Mouse (Mus musculus) heart, postnatal 10 days (tissue): ENCODE measurements at regions not wholly inside any gene's neighbourhood (a gene's known extent, or its start where the extent isn't known, plus 50 kb on each side); places are given as distances from the start of the nearest gene placed in this dataset.

Source experiments
- DNase-seq, 2 experiments: peaks; one replicate each; pipeline ENCODE4 v3.0.0; 2021
- intact Hi-C: fragments of 180-260 bp; cut with DNase I; formaldehyde crosslinking; loops from one replicate; pipeline ENCODE4 v1.15.1; 2025

DNA sequence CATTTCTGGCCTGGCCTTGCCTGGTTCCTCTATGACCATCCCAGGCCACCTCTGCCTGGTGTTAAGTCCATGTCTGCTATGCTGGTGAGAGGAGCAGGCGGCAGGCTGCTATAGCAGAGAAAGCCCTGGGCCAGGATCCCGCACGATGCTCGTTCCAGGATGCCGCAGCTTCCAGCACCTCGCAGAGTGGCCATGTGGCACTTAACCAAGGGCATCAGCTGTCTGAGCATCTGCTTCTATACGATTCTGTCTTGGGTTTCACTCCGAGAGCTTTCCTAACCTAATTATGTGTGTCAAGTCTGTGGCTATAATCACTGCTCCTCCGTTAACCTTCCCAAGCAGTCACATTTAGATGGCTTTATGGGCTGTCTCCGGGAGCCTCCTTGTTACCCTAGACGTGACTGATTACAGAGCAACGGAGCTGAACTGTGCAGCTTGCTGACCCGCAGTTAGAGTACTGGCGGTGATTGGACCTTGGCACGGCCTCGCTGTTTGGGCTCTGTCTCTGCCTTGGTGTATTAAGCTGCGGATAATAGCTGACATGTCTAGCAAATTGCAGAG is 64.4 kb downstream of the Ackr3 start:
- DNase-seq, result no peak
- intact Hi-C loops, result no loop called here

DNA sequence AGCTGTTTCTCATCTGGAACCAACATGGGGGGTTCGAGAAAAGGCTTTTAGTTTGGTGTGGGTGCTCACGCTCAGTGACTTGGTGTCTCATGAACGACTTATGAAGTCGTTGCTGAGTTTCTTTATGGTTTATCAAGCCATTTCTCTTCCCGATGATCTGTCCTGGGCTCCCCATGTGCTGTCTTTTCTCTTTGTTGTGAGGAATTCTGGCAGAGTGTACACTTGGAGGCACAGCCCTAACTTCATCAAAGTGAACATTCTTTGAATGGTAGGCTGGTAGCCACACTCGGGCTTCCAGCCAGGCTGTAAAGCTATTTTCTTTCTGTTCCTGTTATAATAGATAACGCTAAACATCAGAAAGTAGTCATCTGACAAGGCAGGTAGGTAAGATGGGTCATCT is 65.2 kb downstream of the Ackr3 start:
- no peak for DNase-seq

DNA sequence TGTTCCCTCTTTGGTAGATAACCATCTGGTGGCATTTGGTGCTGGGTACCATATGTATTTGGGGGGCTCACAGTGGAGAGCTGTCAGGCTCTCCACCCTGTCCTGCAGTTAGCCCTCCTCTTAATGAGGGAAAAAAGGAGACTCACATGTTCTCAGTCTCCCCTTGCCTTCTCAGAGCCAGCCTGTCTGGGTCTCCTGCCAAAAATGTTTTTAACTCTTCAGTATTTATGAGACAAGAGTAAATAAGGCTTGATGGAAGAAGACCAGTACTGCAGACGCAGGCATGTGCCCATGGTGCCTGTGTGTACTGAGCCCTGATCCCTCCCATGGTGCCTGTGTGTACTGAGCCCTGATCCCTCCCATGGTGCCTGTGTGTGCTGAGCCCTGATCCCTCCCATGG is 66.1 kb downstream of the Ackr3 start:
- intact Hi-C loops, result no loop called here
- no peak for DNase-seq

More for the DNA sequence above, 65.2 kb downstream of the Ackr3 start:
- intact Hi-C loops, result no loop called here

DNA sequence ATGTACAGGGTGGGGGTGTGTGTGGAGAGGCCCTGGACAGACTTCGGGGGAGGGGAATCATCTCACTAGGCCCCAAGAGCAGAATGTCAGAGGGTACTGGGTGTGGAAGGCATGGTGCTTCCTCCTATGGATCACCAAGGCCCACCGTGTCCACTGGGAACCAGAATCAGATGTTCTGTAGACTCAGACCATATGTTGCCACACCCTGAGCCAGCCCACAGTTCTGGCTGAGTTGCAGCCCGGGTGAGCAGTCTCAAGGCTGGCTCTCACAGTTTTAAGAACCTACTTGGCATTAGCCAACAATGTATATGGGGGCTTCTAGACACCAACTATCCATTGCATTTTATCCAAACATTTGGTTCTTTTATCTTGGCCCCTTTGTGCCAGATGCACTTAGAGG is 67.5 kb downstream of the Ackr3 start:
- intact Hi-C loops, result no loop called here
- no peak for DNase-seq

DNA sequence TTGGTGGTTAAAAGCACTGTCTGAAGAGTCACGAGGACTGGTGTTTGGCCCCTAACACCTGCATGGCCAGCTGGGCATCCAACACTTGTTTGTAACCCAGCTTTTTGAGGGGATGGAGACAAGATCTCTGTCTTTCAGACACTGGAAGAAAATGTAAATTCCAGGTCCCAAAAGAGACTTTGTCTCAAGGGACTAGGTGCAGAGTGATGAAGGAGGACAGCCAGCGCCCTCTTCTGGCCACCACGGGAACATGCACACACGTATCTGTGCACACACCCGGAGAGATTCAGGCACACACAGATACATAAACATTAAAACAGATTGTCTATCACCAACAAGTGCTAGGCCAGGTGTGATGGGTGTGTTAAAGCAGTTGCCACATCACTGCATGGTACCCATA is 68.6 kb downstream of the Ackr3 start:
- intact Hi-C loops, result no loop called here
- no peak for DNase-seq

DNA sequence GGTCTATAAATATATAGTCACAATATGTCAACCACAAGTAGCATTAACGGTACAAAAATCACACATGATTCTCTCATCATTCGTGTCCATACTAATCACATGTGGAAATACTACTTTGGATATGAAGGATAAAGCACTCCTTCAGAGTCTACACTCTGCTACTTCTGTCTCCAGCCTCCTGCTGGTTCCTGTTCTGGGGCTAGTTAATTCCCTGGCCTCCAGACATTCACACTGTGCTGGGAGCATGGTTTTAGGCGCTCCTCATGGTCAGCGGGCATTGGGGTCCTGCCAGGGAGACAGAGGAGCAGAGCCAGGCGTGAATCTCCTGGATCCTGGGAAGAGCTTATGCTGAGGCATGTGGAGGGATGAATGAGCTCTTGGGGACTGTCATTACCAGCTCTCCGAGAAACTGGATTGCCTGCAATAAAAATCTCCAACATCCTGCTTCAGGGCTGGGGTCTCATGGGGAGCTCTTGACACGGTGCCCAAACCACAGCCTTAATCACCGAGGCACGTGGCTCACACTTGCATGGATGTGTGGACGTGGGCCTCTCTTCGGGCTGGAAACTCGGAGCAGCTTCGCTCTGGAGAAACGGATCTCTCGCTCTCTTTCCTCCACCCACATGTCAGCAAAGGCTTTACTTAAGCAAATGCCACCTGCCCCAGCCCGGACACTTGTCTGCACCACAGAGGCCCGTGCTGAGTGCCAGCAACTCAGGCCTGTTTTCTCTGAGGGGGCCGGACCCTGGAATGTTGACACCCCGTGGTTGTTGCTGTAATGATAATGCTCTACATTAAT is 69.2 kb downstream of the Ackr3 start:
- intact Hi-C loops, result no loop called here
- DNase-seq, result no peak

DNA sequence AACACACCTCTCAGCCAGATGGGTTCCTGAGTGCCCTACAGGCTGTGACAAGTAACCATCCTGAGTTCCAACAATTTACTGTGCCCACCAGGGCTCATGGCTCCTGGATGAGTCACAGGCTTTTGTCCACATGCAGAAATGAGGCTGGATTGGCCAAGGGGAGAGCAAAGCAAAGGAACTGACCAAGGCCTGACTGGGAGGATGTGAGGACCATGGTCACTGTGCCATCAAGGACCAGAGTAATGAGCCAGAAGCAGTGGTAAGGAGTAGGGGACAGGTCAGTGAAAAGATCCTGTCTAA is 69.8 kb downstream of the Ackr3 start:
- DNase-seq, result no peak
- intact Hi-C loops, result no loop called here

DNA sequence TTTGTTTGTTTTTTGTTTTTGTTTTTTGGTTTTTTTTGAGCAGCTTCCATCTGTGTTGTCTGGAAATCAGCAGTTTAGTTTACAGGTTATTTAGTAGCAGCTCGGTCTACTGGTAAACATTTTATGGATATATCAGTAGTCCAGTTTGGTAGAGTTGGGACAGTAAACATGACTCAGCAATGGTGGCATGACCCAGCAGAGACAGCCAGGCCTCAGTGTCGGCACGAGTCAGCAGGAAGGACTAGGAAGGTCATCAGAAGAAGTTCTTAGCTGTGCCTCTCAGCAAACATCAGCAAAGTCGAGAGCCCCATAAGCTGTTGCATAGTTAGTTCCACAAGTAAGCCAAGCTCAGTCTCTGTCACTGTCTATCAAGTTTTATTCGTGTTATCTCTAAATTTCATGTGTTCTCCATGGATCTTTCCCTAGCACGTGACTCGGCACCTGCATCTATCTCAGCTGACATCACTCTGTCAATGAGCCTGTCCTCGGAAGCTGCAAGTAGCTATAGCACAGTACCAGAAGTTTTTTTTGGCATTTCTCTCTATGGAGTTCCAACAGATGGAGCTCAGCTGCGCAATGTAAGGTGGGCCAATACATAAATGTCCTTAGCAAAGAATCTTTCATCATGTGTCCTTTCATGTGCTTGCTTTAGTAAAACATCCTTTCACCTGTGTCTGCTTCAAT is 71.3 kb downstream of the Ackr3 start:
- intact Hi-C loops, result no loop called here
- no peak for DNase-seq

DNA sequence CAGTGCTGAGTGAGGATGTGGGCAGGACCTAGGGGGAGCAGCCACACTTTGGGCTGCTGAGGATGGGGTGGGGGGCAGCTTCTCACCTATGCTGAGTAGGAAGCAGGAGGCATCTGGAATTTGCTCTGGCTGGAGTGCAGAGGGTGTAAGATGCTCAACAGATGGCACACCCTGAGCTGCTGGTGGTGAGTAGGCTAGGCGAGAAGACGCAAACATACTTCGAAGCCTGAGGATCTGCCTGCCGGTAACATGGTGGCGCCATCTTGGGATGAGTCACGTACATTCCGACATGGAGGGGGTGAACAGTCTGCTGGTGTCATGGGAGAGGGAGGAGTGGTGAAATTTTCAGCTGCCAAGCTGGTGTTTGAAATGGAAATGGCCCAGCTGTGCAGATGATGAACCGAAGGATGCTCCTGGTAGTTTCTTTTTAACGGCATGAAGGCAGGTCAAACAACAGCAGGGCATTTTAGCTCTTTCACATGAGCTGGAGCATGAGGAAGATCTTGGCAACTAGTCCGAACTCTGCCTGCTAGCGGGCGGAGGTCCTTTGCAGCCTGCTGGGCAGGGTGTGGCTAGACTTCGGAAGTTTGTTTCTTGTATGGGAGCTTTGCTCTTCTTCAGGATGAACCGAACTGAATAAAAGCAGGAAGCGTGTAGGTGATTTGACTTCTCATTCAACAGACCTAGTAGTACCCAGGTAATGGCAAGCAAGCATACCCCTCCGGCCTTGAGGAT is 72.2 kb downstream of the Ackr3 start:
- DNase-seq, result no peak
- intact Hi-C loops, result no loop called here

DNA sequence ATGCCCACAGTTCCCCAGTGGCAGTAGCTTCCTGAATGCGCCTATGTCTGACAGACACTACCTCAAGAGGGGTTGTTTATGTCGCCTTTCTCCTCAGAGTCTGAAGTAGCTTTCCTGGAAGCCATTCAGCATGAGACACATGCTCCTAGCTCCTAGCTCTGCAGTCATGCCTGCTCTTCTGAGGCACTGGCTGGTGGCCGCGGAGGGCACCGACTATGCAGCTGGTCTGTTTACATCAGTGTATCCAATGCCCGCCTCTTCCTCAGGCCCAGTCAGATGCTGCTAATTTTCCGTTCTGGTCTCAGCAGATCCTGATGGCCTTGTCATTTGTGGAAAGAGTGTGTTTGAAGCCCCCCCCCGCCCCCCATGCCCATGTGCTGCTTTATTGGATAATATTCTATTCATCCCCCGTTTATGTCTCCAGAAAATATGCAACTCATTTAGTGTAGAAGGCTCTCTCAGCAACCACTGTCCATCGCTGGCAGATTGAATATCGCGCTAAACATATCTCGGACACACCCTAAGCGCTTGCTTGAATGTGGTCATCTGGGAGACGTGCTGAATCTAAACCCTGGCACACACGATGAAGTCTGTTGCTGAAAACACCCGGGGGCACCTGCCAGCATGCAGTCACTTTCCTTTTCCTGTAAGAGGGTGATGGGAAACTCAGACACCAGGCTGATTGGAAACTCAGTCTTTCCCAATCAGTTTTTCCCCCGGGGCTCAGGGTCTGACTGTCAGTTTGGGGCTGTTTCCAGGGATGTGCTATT is 73.9 kb downstream of the Ackr3 start:
- DNase-seq, result no peak
- intact Hi-C loops, result no loop called here

DNA sequence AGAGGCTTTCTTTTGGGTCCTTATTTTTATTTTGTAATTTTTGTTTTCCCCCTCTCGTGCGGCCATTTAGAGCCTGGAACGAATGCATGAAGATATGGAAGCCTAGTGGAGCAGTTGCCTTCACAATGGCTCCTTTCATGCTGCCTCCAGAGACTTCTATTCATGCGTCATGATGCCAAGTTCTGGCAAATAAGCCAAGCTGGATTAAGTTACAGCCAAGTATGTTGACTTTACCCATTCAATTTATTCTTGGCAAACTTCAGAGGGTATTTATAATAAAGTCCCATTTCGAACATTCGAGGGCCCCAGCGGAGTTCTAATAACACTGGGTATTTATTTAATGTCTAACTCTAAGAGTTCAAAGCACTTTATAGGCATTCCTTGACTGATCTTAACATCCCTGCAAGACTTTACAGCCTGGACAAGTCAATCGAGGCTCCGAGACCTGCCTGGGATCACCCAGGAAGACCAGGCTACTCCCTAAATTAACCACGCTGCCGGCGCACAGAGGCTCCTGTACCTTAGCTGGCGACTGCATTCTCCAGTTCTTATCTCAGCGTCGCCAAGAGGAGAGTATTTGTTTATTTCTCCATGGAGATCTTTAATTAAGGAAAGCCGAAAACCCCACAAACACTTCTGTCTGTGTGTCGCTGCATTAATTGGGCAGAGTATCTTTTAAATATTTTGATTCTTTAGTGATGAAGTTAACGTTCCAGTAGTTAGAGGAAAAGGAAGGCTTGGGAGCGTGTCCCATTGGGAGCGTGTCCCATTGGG is 75.5 kb downstream of the Ackr3 start:
- intact Hi-C loops, result no loop called here
- DNase-seq, result no peak

DNA sequence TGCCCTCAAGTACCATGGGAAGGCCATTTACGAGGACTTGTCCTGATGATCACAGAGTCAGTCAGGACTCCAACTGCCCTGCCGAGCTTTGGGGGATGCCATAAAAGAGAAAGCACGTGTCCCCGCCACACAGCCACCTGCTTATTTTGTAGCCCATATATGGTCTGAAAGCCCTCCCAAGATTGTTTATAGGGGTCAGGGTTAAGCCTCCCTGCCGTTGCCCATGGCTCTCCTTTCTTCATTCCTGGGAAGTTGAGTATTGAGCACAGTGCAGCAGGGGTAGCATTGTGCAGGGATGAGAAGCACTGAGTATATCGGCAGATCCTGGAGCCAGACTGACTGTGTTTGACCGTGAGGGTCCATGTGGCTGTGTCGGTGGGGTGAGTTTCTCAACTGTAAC is 76.4 kb downstream of the Ackr3 start:
- intact Hi-C loops, result no loop called here
- no peak for DNase-seq

DNA sequence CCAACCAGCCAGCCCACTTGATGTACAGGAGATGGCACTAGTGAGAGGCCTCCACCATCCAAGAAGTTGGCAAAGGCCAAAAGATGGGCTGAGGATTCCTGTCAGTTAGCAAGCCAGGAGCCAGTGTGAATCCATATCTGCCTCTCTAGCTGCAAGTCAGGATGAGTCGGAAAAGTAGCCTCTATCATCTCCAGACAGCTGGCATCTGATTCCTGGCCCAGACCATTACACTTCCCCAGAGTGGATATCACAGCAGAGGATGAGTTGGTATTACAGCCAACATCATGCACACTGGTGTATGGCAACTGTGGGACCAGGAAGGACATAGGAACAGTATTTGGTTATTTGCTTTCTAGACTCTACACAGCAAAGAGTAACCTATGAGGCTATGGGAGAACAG is 77.5 kb downstream of the Ackr3 start:
- intact Hi-C loops, result no loop called here
- no peak for DNase-seq

DNA sequence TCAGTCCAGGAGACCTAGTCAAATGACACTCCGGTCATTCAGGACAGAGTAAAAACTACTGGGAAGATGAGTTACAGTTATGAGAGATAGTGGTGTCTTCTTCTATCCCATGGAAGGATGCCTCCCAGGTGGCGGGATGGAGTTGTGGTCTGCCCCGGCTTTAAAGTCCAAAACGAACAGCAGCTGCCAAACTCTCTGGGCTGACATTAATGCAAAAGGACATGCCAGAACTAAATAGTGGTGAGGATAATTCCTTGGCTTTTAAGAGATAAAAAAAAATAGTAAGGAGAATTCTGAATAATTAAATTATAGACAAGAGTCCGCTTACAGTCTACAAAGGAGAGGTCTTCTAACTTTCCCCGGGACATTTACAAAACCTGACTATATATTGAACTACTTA is 78.2 kb downstream of the Ackr3 start:
- DNase-seq, result no peak
- intact Hi-C loops, result no loop called here

DNA sequence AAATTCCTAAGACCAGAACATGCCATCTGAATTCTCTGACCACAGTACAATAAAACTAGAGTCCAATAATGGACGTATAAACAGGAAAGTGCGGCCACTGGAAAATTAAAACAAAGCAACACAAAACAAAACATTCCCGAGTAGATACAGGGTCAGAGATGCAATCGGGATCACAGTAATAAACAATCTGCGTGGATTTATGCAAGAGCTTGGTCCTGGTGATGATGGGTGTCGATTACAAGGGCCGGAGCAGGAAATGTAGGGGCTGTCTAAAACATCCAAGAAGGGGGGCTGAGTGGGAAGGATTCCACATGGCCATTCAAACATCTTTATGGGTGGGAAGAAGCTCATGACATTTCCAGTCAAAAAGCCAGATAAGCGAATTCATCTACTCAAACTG is 78.6 kb downstream of the Ackr3 start:
- intact Hi-C loops, result no loop called here
- no peak for DNase-seq

DNA sequence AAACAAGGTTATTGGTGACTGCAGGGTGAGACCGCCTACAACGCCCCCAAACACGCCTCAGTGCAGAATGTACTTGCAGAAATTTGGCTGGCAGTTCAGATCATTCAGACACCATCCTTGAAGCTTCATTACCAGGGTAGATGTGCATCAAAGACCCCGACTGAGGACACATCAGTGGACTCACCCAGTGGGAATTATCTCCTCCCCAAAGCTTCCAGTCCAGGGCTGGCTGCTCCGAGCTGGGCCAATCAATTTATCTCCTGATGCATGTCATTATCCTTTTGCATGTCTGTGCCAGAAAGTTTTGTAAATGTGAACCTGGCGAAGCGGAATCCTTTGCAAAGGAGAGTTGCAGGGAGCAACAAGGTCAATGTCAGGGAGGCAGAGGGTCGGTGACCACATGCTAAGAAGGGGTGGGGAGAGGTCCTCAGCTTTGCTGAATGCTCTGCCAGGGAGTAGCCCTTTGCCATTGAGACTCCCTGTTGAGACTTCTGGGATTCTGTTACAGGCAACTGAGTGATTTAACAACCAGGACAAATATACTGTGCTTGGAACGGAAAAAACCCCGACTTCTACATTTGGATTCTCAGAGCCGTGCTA is 79.5 kb downstream of the Ackr3 start:
- intact Hi-C loops, result no loop called here
- no peak for DNase-seq

DNA sequence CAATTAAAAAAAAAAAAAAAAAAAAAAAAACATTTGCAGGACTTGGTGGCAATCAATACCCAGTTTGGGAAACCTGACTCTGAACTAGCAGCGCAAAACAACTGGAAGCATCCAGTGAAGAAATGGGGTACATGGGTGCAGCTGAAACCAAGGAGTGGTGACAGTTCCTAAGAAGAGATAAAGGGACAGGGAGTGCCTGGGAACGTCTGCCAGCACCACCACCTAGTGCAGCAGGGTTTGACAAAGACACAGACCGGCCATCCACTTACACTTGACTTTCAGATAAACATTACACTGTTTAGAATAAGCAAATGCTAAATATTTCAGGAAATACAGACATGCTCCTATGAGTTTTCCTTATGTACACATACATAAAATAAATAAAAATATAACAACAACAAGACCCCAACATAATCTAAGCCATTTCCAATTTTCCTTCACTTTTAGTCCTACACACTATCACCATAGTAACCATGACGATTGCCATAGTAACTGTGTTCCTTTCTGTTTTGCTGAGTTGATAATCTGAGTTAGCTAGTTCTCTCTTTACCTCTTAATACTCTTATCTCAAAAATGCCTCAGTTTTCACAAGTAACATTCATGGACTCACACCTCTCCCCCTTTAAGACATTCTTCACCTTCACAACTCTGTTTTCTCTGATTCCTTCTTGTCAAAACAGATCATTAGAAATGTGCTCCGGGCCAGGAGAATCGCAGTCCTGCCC is 80.3 kb downstream of the Ackr3 start:
- intact Hi-C loops, result no loop called here
- DNase-seq, result no peak

DNA sequence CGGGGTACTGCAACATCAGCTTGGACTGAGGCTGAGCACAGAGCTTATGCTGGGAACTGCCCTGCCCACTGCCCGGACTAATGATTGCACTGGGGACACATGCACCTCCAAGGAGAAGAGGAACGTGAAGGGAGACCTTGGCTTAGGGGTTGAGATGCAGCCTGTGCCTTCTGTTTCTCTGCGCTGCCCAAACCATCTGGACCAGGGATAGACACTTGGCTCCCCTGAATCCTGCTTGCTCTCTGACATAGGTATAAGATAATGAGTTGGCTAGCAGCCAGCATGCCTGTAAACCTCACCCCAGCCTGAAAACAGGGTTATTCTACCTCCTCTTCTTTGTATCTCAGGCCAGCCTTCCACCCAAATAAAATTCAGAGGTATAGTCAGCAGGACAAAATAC is 81.5 kb downstream of the Ackr3 start:
- intact Hi-C loops, result loop anchor here (5.0 kb wide), 1 partner anchor 78 kb away; no protein-coding TSS in a partner anchor
- DNase-seq, result no peak

DNA sequence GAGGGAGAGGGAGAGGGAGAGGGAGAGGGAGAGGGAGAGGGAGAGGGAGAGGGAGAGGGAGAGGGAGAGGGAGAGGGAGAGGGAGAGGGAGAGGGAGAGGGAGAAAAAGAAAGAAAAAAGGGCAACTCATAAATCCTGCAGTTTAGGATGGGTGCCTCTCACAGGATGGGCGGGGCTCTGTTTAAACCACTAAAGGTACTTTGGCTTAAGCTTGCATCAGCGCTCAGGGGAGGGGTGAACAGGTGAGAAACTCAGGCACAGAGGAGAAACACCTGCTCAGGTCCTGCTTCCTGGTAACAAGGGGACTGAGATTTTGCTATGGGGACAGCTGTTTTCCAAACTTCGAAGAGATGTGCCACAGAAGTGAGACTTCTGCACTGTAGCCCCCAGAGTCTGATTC is 83.5 kb downstream of the Ackr3 start:
- intact Hi-C loops, result loop anchor here (5.0 kb wide), 1 partner anchor 80 kb away; no protein-coding TSS in a partner anchor

More for the DNA sequence above, 83.5 kb downstream of the Ackr3 start:
- DNase-seq, result no peak
